Mouse (Mus musculus) ES-E14 (cell line): ENCODE results near the gene Hacd4. TPM values are rescaled to one million over a fixed set of nuclear protein-coding genes. Genes with fewer than 3 reads are reported as not detected.

Experiments
- DNase-seq: peaks from one replicate; pipeline ENCODE4 v3.0.0-alpha.2; 2013; ENCODE audit warnings: low read depth, low spot score
- H3K27ac ChIP-seq: 2 replicates; pipeline ENCODE4 v1.5.1; 2012; ENCODE audit warnings: low read depth, mild to moderate bottlenecking, low read length, moderate library complexity, mixed read lengths; ENCODE audit not compliant: poor library complexity, insufficient read depth, severe bottlenecking
- H3K36me3 ChIP-seq: 2 replicates; pipeline ENCODE4 v1.6.1; 2012; ENCODE audit warnings: mild to moderate bottlenecking, low read length, moderate library complexity, mixed read lengths; ENCODE audit not compliant: control insufficient read depth, poor library complexity, insufficient read depth, severe bottlenecking
- H3K4me1 ChIP-seq, 2 experiments: fragments of 150-350 bp in 1 of 2; sonication (generic) in 1 of 2; 2 replicates each; pipeline ENCODE4 v1.6.1; 2012; ENCODE audit warnings: low read length in 2 of 2, mild to moderate bottlenecking in 1 of 2, mixed read lengths in 1 of 2; ENCODE audit not compliant: control insufficient read depth in 2 of 2, insufficient read depth in 2 of 2, poor library complexity in 1 of 2
- H3K4me3 ChIP-seq, 2 experiments: fragments of 150-350 bp in 1 of 2; sonication (generic) in 1 of 2; 2 replicates each; pipeline ENCODE4 v1.5.1; 2012; ENCODE audit warnings: low read length in 2 of 2, low read depth in 1 of 2, mild to moderate bottlenecking in 1 of 2, mixed read lengths in 1 of 2; ENCODE audit not compliant: insufficient read depth in 1 of 2, poor library complexity in 1 of 2, severe bottlenecking in 1 of 2
- H3K9ac ChIP-seq: 2 replicates; pipeline ENCODE4 v1.6.1; 2012; ENCODE audit warnings: low read depth, mild to moderate bottlenecking, low read length, mixed read lengths; ENCODE audit not compliant: poor library complexity, insufficient read depth, severe bottlenecking
- H3K9me3 ChIP-seq: fragments of 150-350 bp; sonication (generic); 2 replicates; pipeline ENCODE4 v1.6.1; 2012; ENCODE audit warnings: low read depth, mild to moderate bottlenecking, low read length; ENCODE audit not compliant: control insufficient read depth, insufficient read depth
- CHD2 ChIP-seq: IDR thresholded peaks from 2 replicates; pipeline ENCODE4 v1.6.1; 2014; ENCODE audit warnings: mild to moderate bottlenecking, low read depth, low read length, inconsistent platforms
- HCFC1 ChIP-seq: IDR thresholded peaks from 2 replicates; pipeline ENCODE4 v1.6.1; 2012; ENCODE audit warnings: low read length, inconsistent platforms, borderline replicate concordance; ENCODE audit not compliant: insufficient read depth
- MAFK ChIP-seq: IDR thresholded peaks from 2 replicates; pipeline ENCODE4 v1.6.1; 2014; ENCODE audit warnings: mild to moderate bottlenecking, low read depth, low read length, inconsistent platforms; ENCODE audit not compliant: insufficient read depth
- ZC3H11A ChIP-seq: IDR thresholded peaks from 2 replicates; pipeline ENCODE4 v1.6.1; 2012; ENCODE audit warnings: low read depth, mild to moderate bottlenecking, inconsistent platforms, low read length, borderline replicate concordance
- ZNF384 ChIP-seq: IDR thresholded peaks from 2 replicates; pipeline ENCODE4 v1.6.1; 2012; ENCODE audit warnings: low read depth, low read length, inconsistent platforms
- in situ Hi-C, 2 experiments: fragments of 600-800 bp; cut with MboI; formaldehyde crosslinking; loops; one replicate each; pipeline ENCODE4 v1.15.1; 2025; ENCODE audit warnings: low sequenced_read_pairs in 2 of 2, inconsistent platforms in 1 of 2; ENCODE audit not compliant: unreplicated experiment in 2 of 2
- total RNA-seq: library from RNA; depleted of rRNA; stranded (reverse); fragments of 300-350 nt; gene quantifications from 2 replicates; pipeline ENCODE4 v1.2.3, GENCODE M21; 2012

Gene Hacd4
- total RNA-seq, 1 experiment = 5.7 TPM

GRCm38 (mm10) chr4:88424563-88424962, 14.2 kb downstream of the Hacd4 start:
- Histone ChIP-seq H3K36me3 (no peaks in the 10 kb centered on the region), H3K9ac (no peak overlapping the region), H3K4me1 (no peaks in the 10 kb centered on the region), H3K9me3 (no peaks in the 10 kb centered on the region), H3K27ac (no peak overlapping the region), H3K4me3 (no peak overlapping the region)
- in situ Hi-C loops = no loop called here
- TF ChIP-seq MAFK (no peak), HCFC1 (no peak), ZNF384 (no peak), CHD2 (no peak), ZC3H11A (no peak)
- no peak for DNase-seq

DNA sequence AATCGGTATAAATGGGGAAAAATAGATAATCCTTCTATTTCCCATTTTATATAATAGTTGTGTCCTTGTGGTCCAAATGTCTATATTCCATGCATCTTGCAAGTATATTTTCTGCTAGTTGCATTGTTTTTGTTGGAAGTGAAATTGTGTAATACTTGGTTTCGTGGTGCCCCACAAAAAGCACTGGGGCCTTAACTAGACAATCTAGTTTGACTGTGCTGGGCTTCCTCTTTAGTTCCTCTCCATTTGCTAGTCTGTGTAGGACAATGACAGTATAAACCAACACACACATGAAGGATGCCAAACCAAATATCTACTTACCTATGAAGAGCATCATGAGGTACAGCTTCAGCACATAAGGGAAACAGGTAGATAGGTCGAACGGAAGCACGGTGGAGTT, 19.4 kb downstream of the Hacd4 start:
- TF ChIP-seq MAFK = no peak
- TF ChIP-seq HCFC1 = no peak
- no peak for TF ChIP-seq ZNF384
- Histone ChIP-seq H3K4me3 (no peak overlapping the region), H3K4me1 (no peaks in the 10 kb centered on the region), H3K36me3 (no peaks in the 10 kb centered on the region), H3K27ac (no peak overlapping the region), H3K9ac (no peak overlapping the region), H3K9me3 (no peaks in the 10 kb centered on the region)
- DNase-seq = no peak
- in situ Hi-C loops = no loop called here

DNA sequence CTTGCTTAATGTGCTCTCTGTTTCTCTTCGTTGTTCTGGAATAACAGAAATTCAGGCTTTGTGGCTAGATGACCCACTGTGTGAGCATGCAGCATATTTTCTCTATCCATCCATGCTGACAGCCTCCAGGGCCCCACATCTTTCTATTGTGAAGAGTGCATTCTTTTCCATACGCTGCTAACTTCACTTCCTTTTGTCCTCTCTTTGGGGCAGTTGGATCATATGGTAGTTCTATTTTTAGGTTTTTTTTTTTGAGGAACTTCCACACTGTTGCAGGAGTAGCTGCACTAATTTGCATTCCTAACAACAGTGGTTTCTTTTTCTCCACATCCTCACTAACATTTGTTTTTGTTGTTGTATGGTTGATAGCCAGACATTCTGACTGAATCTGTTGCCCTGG, 23.7 kb downstream of the Hacd4 start:
- in situ Hi-C loops = no loop called here
- TF ChIP-seq CHD2 = no peak
- TF ChIP-seq ZC3H11A = no peak
- no peak for TF ChIP-seq MAFK
- TF ChIP-seq ZNF384 = no peak
- no peak for TF ChIP-seq HCFC1
- Histone ChIP-seq H3K27ac (no peak overlapping the region), H3K4me3 (no peak overlapping the region), H3K4me1 (no peaks in the 10 kb centered on the region), H3K36me3 (no peaks in the 10 kb centered on the region), H3K9ac (no peak overlapping the region), H3K9me3 (no peaks in the 10 kb centered on the region)
- DNase-seq = no peak

DNA sequence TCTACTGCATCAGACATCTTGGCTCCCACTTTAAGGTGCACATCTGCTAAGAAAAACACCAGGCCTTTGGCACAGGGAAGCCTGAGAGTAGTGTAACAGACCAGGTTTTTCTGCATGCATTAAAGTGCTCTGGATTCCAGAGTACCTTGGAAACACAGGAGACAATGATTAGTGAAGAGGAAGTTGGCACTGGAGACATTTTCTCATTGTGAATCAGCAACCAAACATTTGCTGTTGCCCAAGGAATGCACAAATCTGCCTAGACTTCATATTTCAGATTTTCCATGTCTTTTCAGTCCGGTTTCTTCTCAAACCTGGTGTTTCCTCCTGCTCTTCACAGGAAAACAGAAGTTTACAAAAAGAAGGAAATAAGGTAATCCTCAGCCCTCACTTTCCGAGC, 26.4 kb downstream of the Hacd4 start:
- no peak overlapping the region for H3K9ac ChIP-seq

DNA sequence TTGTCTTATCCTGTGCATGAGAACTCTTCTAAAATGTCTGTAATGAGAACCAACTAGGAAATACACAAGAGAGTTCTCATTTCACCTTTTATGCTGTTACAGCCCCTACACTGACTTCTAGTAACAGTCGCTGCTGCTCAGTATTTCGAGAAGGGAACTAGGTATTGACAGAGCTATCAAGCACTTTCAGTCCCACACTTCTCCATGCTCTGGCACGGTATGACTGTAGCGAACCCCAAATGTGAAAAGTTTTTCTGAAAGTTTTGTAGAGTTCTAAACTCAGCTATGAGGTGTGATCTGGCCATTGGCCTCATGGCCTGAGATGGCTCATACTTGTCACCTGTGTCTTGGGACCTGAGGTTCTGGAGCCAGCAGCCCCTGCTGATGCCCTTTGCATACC, 29.4 kb downstream of the Hacd4 start:
- TF ChIP-seq ZNF384 (no peak), MAFK (no peak), ZC3H11A (no peak), HCFC1 (no peak), CHD2 (no peak)
- no peak overlapping the region for H3K27ac ChIP-seq
- H3K4me3 ChIP-seq = no peak overlapping the region
- H3K9me3 ChIP-seq = no peaks in the 10 kb centered on the region
- no peak overlapping the region for H3K9ac ChIP-seq
- H3K36me3 ChIP-seq = no peaks in the 10 kb centered on the region
- DNase-seq = no peak
- H3K4me1 ChIP-seq = no peaks in the 10 kb centered on the region
- in situ Hi-C loops = no loop called here

More for the DNA sequence above, 26.4 kb downstream of the Hacd4 start:
- no peak for DNase-seq
- no peaks in the 10 kb centered on the region for H3K4me1 ChIP-seq
- no peaks in the 10 kb centered on the region for H3K36me3 ChIP-seq
- TF ChIP-seq CHD2 (no peak), ZC3H11A (no peak), MAFK (no peak), HCFC1 (no peak), ZNF384 (no peak)
- in situ Hi-C loops = no loop called here
- H3K9me3 ChIP-seq = no peaks in the 10 kb centered on the region
- H3K4me3 ChIP-seq = no peak overlapping the region
- H3K27ac ChIP-seq = no peak overlapping the region
